Mouse (Mus musculus): ENCODE results near the gene Naa40. TPM values are rescaled to one million over a fixed set of nuclear protein-coding genes. Genes with fewer than 3 reads are reported as not detected.

The Naa40 gene
- 31.1 and 36.7 TPM in 2 replicates for polyA plus RNA-seq (2012; ENCODE audit: low replicate concordance)

GRCm38 (mm10) chr19:7240782-7241690, at the start of gene Naa40:
Gene Naa40, minus strand, starts transcription at chr19:7241183.

GRCm38 (mm10) chr19:7267091-7267741, 26.2 kb upstream of the Naa40 start, which contains the start of gene Rcor2:
Gene Rcor2, plus strand, starts transcription at chr19:7267325.

DNA sequence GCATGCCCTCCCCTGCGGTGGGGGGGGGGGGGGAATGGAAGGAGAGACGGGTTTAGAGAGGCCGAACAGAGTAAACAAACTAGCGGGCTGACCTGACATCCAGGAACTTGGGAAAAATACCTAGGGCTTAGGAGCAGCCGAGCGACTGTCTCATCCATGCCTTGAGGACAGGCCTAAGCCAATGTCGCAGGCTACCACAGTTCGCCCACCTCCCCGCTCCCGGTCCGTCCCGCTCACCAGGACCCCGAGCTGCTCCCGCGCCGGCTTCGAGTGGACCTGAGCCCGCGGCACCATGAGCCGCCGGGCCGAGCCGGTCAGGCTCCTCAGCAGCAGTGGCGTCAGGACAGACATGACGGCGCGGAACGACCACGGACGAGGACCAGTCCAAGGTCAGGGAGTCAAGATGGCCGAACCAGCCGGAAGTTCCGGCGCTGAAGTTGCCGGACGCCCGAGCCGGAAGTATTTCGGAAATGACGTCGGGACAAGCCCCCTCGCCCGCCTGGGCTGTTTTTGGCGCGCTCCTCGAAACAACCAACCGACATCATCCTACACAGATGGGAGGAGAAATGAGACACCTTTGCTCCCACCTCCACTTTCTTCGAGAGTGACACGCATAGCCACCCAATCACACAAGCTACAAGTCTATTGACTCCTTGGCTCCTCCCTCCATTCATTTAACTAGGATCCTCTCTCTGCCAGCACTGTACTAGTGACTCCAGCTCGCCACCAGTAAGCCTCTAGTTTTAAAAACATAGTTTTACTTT, 23.6 kb downstream of the Naa40 start, which contains the start of gene Cox8a:
Gene Cox8a, minus strand, starts transcription at position 455 of the 764 bp plus-strand sequence.

GRCm38 (mm10) chr19:7205753-7206736, 34.9 kb downstream of the Naa40 start, which contains the start of gene Otub1:
Gene Otub1, minus strand, starts transcription at chr19:7206316.

Other genes with a start within 250 kb of the Naa40 start
- gene Dnajc4, start 248.6 kb downstream of the Naa40 start, polyA plus RNA-seq (2012; ENCODE audit: low replicate concordance) = 38.4 and 52.0 TPM in 2 replicates
- gene Nudt22, start 245.1 kb downstream of the Naa40 start, polyA plus RNA-seq (2012; ENCODE audit: low replicate concordance) = 15.5 and 16.2 TPM in 2 replicates
- gene Trpt1, start 245.1 kb downstream of the Naa40 start, polyA plus RNA-seq (2012; ENCODE audit: low replicate concordance) = 3.4 and 3.5 TPM in 2 replicates
- 376 and 794 TPM in 2 replicates for gene Fermt3, start 221.7 kb downstream of the Naa40 start, polyA plus RNA-seq (2012; ENCODE audit: low replicate concordance)
- gene Stip1, start 201.2 kb downstream of the Naa40 start, polyA plus RNA-seq (2012; ENCODE audit: low replicate concordance) = 21.6 and 62.7 TPM in 2 replicates
- gene Macrod1, start 184.4 kb downstream of the Naa40 start, polyA plus RNA-seq (2012; ENCODE audit: low replicate concordance) = 16.2 and 22.9 TPM in 2 replicates
- gene Flrt1, start 135.5 kb downstream of the Naa40 start, polyA plus RNA-seq (2012; ENCODE audit: low replicate concordance) = 0.04 TPM in 1 of 2 replicates, not detected in the other
- gene Otub1, start 34.9 kb downstream of the Naa40 start, polyA plus RNA-seq (2012; ENCODE audit: low replicate concordance) = 110 and 111 TPM in 2 replicates
- gene Cox8a, start 23.6 kb downstream of the Naa40 start, polyA plus RNA-seq (2012; ENCODE audit: low replicate concordance) = 209 and 282 TPM in 2 replicates
- gene Rcor2, start 26.1 kb upstream of the Naa40 start, polyA plus RNA-seq (2012; ENCODE audit: low replicate concordance) = 3.4 and 7.2 TPM in 2 replicates
- 328 and 668 TPM in 2 replicates for gene Mark2, start 100.7 kb upstream of the Naa40 start, polyA plus RNA-seq (2012; ENCODE audit: low replicate concordance)
- 29.3 and 36.2 TPM in 2 replicates for gene Spindoc, start 141.8 kb upstream of the Naa40 start, polyA plus RNA-seq (2012; ENCODE audit: low replicate concordance)
- 6.9 and 8.3 TPM in 2 replicates for gene 2700081O15Rik, start 176.4 kb upstream of the Naa40 start, polyA plus RNA-seq (2012; ENCODE audit: low replicate concordance)
- gene Rtn3, start 242.1 kb upstream of the Naa40 start, polyA plus RNA-seq (2012; ENCODE audit: low replicate concordance) = 32.2 and 45.0 TPM in 2 replicates

Measured in hematopoietic multipotent progenitor cell, adult 10-12 weeks (in vitro differentiated cells).